Mouse (Mus musculus) olfactory bulb, adult 2 months (tissue): Measurements from ENCODE around the gene Slc30a7. TPM values are rescaled to one million over a fixed set of nuclear protein-coding genes. Genes with fewer than 3 reads are reported as not detected.

Source experiments
- H3K27ac ChIP-seq: fragments of 200-500 bp; 2 replicates; pipeline ENCODE4 v1.5.1; 2012; ENCODE audit warnings: low read depth, low read length; ENCODE audit not compliant: insufficient read depth
- H3K4me1 ChIP-seq: fragments of 200-500 bp; 2 replicates; pipeline ENCODE4 v1.6.1; 2012; ENCODE audit warnings: low read length; ENCODE audit not compliant: control insufficient read depth, insufficient read depth
- H3K4me3 ChIP-seq: fragments of 200-500 bp; 2 replicates; pipeline ENCODE4 v1.5.1; 2012; ENCODE audit warnings: mild to moderate bottlenecking, low read depth, low read length, moderate library complexity; ENCODE audit not compliant: insufficient read depth
- CTCF ChIP-seq: fragments of 200-500 bp; IDR thresholded peaks from 2 replicates; pipeline ENCODE4 v1.5.1; 2012; ENCODE audit warnings: low read depth, mild to moderate bottlenecking, low read length, moderate library complexity; ENCODE audit not compliant: insufficient read depth
- POLR2A ChIP-seq: fragments of 200-500 bp; IDR thresholded peaks from 2 replicates; pipeline ENCODE4 v1.6.1; 2012; ENCODE audit warnings: mild to moderate bottlenecking, low read depth, low read length, moderate library complexity; ENCODE audit not compliant: insufficient read depth
- WGBS: fragments of 180-500 bp; shearing (Covaris S2); methylation state at CpG from one replicate; pipeline ENCODE4 v1.1.7; 2018; 5-methylcytosine and 5-hydroxymethylcytosine counted together
- polyA plus RNA-seq: library from polyadenylated mRNA; stranded (reverse); fragments of >200 nt; gene quantifications from 2 replicates; pipeline ENCODE4 v1.2.4, GENCODE M21; 2012; ENCODE audit warnings: low replicate concordance; ENCODE audit not compliant: missing spikeins, insufficient read depth, insufficient read length

Slc30a7 gene
- polyA plus RNA-seq, 1 experiment: not detected

GRCm38 (mm10) chr3:116024236-116024635 lies 17.0 kb upstream of the Slc30a7 start:
- Histone ChIP-seq H3K4me3 (no peak overlapping the region), H3K27ac (no peak overlapping the region), H3K4me1 (no peaks in the 10 kb centered on the region)
- WGBS: 89% methylated on average over 12 of the region's 12 CpGs
- TF ChIP-seq CTCF (no peak), POLR2A (no peak)

- 98% methylated on average over 5 of the region's 5 CpGs for WGBS
- no peak overlapping the region for H3K4me3 ChIP-seq
- no peak overlapping the region for H3K27ac ChIP-seq
- TF ChIP-seq CTCF (no peak), POLR2A (no peak)
- H3K4me1 ChIP-seq: no peaks in the 10 kb centered on the region
Measured at GRCm38 (mm10) chr3:116019136-116019535, 11.9 kb upstream of the Slc30a7 start.

- no peak overlapping the region for H3K27ac ChIP-seq
- H3K4me3 ChIP-seq: no peak overlapping the region
- no peak for TF ChIP-seq CTCF
- no peak for TF ChIP-seq POLR2A
- H3K4me1 ChIP-seq: no peaks in the 10 kb centered on the region
- 76% methylated on average over 4 of the region's 4 CpGs for WGBS
Measured at GRCm38 (mm10) chr3:116018606-116019005, 11.4 kb upstream of the Slc30a7 start.

- 92% methylated on average over 13 of the region's 13 CpGs for WGBS
- TF ChIP-seq POLR2A (no peak), CTCF (no peak)
- H3K4me1 ChIP-seq: no peaks in the 10 kb centered on the region
- H3K27ac ChIP-seq: no peak overlapping the region
- no peak overlapping the region for H3K4me3 ChIP-seq
Measured at GRCm38 (mm10) chr3:116016116-116016515, 8.9 kb upstream of the Slc30a7 start.

- Histone ChIP-seq H3K27ac (no peak overlapping the region), H3K4me3 (no peak overlapping the region), H3K4me1 (no peaks in the 10 kb centered on the region)
- TF ChIP-seq POLR2A (no peak), CTCF (no peak)
- WGBS: 99% methylated on average over 6 of the region's 6 CpGs
Measured at GRCm38 (mm10) chr3:116014901-116015300, 7.7 kb upstream of the Slc30a7 start.

GRCm38 (mm10) chr3:116009622-116010344 lies 2.6 kb upstream of the Slc30a7 start:
- no peak overlapping the region for H3K4me3 ChIP-seq
- TF ChIP-seq CTCF (no peak), POLR2A (no peak)
- H3K27ac ChIP-seq: no peak overlapping the region
- no peaks in the 10 kb centered on the region for H3K4me1 ChIP-seq
- WGBS: 87% methylated on average over 17 of the region's 17 CpGs

- WGBS: 1% methylated on average over 12 of the region's 12 CpGs
- Histone ChIP-seq H3K27ac (peak overlapping the region; percentile 72), H3K4me1 (no peaks in the 10 kb centered on the region), H3K4me3 (peak overlapping the region; percentile 75)
- TF ChIP-seq CTCF: no peak
- no peak for TF ChIP-seq POLR2A
Measured at GRCm38 (mm10) chr3:116007941-116008440, 785 bp upstream of the Slc30a7 start.

GRCm38 (mm10) chr3:116006284-116006977 lies 775 bp downstream of the Slc30a7 start:
- H3K4me1 ChIP-seq: no peaks in the 10 kb centered on the region
- peak overlapping the region; percentile 75 for H3K4me3 ChIP-seq
- 7% methylated on average over 12 of the region's 12 CpGs for WGBS
- no peak for TF ChIP-seq CTCF
- no peak for TF ChIP-seq POLR2A
- no peak overlapping the region for H3K27ac ChIP-seq

GRCm38 (mm10) chr3:115996929-115997328 lies 10.3 kb downstream of the Slc30a7 start:
- 62% methylated on average over 5 of the region's 5 CpGs for WGBS
- TF ChIP-seq POLR2A (no peak), CTCF (no peak)
- H3K4me3 ChIP-seq: no peak overlapping the region
- H3K27ac ChIP-seq: no peak overlapping the region
- H3K4me1 ChIP-seq: no peaks in the 10 kb centered on the region
